Mouse (Mus musculus) spleen, postnatal 14 days (tissue): ENCODE measurements around the gene Secisbp2l.

Experiments used
- DNase-seq, 2 experiments: peaks; one replicate each; pipeline ENCODE4 v3.0.0; 2021 to 2022; ENCODE audit warnings: low spot score in 2 of 2

The Secisbp2l gene

GRCm38 (mm10) chr2:125782719-125783109, at the start of gene Secisbp2l:
TSS of gene Secisbp2l (minus strand) at chr2:125782870.
- peak; percentile 86 to 92 for DNase-seq

GRCm38 (mm10) chr2:125829924-125830323, 47.3 kb upstream of the Secisbp2l start:
- DNase-seq: no peak

- no peak for DNase-seq
Observed at GRCm38 (mm10) chr2:125827898-125828297, 45.2 kb upstream of the Secisbp2l start.

- DNase-seq: no peak
Observed at GRCm38 (mm10) chr2:125826201-125826600, 43.5 kb upstream of the Secisbp2l start.

GRCm38 (mm10) chr2:125820397-125820796, 37.7 kb upstream of the Secisbp2l start:
- DNase-seq: no peak

GRCm38 (mm10) chr2:125813972-125814595, 31.4 kb upstream of the Secisbp2l start:
- DNase-seq: no peak

- DNase-seq: no peak
Observed at GRCm38 (mm10) chr2:125811332-125811731, 28.7 kb upstream of the Secisbp2l start.

- DNase-seq: no peak
Observed at GRCm38 (mm10) chr2:125809551-125809950, 26.9 kb upstream of the Secisbp2l start.

- no peak for DNase-seq
Observed at GRCm38 (mm10) chr2:125805826-125806225, 23.2 kb upstream of the Secisbp2l start.

- DNase-seq: no peak
Observed at GRCm38 (mm10) chr2:125801947-125802346, 19.3 kb upstream of the Secisbp2l start.

GRCm38 (mm10) chr2:125801038-125801437, 18.4 kb upstream of the Secisbp2l start:
- DNase-seq: no peak

GRCm38 (mm10) chr2:125800428-125800827, 17.8 kb upstream of the Secisbp2l start:
- no peak for DNase-seq

GRCm38 (mm10) chr2:125797872-125798271, 15.2 kb upstream of the Secisbp2l start:
- no peak for DNase-seq

GRCm38 (mm10) chr2:125795118-125795517, 12.4 kb upstream of the Secisbp2l start:
- DNase-seq: no peak

GRCm38 (mm10) chr2:125794166-125794565, 11.5 kb upstream of the Secisbp2l start:
- DNase-seq: no peak

- DNase-seq: no peak
Observed at GRCm38 (mm10) chr2:125792879-125793261, 10.2 kb upstream of the Secisbp2l start.

GRCm38 (mm10) chr2:125792144-125792878, 9.6 kb upstream of the Secisbp2l start:
- DNase-seq: no peak

GRCm38 (mm10) chr2:125791485-125791885, 8.8 kb upstream of the Secisbp2l start:
- DNase-seq: no peak

GRCm38 (mm10) chr2:125790242-125790641, 7.6 kb upstream of the Secisbp2l start:
- DNase-seq: no peak

- no peak for DNase-seq
Observed at GRCm38 (mm10) chr2:125789265-125789664, 6.6 kb upstream of the Secisbp2l start.

- no peak for DNase-seq
Observed at GRCm38 (mm10) chr2:125788785-125789184, 6.1 kb upstream of the Secisbp2l start.

GRCm38 (mm10) chr2:125788351-125788750, 5.7 kb upstream of the Secisbp2l start:
- DNase-seq: no peak

GRCm38 (mm10) chr2:125785021-125785420, 2.4 kb upstream of the Secisbp2l start:
- no peak for DNase-seq
